Mouse (Mus musculus) CH12.LX (cell line): ENCODE measurements at regions not wholly inside any gene's neighbourhood (a gene's known extent, or its start where the extent isn't known, plus 50 kb on each side); places are given as distances from the start of the nearest gene placed in this dataset.

Experiments used
- DNase-seq: peaks from one replicate; pipeline ENCODE4 v3.0.0-alpha.2; 2013; ENCODE audit errors: extremely low read depth
- H3K27ac ChIP-seq: 2 replicates; pipeline ENCODE4 v1.5.1; 2012; ENCODE audit warnings: low read depth, mild to moderate bottlenecking, control low read depth, moderate library complexity; ENCODE audit not compliant: insufficient read depth
- H3K27me3 ChIP-seq: replicated peaks from 2 replicates; pipeline ENCODE3; 2012; ENCODE audit warnings: inconsistent platforms
- H3K36me3 ChIP-seq, 2 experiments: replicated peaks in 1 of 2; 2 replicates each; pipeline versions ENCODE3 to v1.6.1; 2012; ENCODE audit warnings: inconsistent platforms in 1 of 2, low read length in 1 of 2, mild to moderate bottlenecking in 1 of 2, mixed read lengths in 1 of 2, moderate library complexity in 1 of 2; ENCODE audit not compliant: control insufficient read depth in 1 of 2, insufficient read depth in 1 of 2
- H3K4me1 ChIP-seq, 2 experiments: 2 replicates each; pipeline ENCODE4 v1.6.1; 2012; ENCODE audit warnings: inconsistent platforms in 1 of 2, moderate library complexity in 1 of 2; ENCODE audit not compliant: insufficient read depth in 2 of 2, control insufficient read depth in 1 of 2
- H3K4me2 ChIP-seq: 2 replicates; pipeline ENCODE4 v1.6.1; 2012; ENCODE audit warnings: low read depth, mild to moderate bottlenecking, control low read depth; ENCODE audit not compliant: poor library complexity, insufficient read depth, severe bottlenecking
- H3K4me3 ChIP-seq, 3 experiments: fragments of 150-350 bp in 1 of 3; sonication (generic) in 1 of 3; replicated peaks in 1 of 3; 2 replicates each; pipeline versions ENCODE3 to v1.5.1; 2011 to 2012; ENCODE audit warnings: low read depth in 2 of 3, low read length in 2 of 3, mild to moderate bottlenecking in 2 of 3, moderate library complexity in 2 of 3, control low read depth in 1 of 3, improper control_type of control experiment in 1 of 3, inconsistent platforms in 1 of 3, mixed read lengths in 1 of 3; ENCODE audit not compliant: poor library complexity in 1 of 3
- H3K79me2 ChIP-seq: replicated peaks from 2 replicates; pipeline ENCODE4 v1.6.1; 2012; ENCODE audit warnings: mild to moderate bottlenecking, moderate library complexity; ENCODE audit not compliant: control insufficient read depth, poor library complexity, insufficient read depth, severe bottlenecking; ENCODE audit errors: extremely low read depth
- H3K9ac ChIP-seq: 2 replicates; pipeline ENCODE4 v1.6.1; 2012; ENCODE audit warnings: low read depth, mild to moderate bottlenecking, control low read depth, moderate library complexity; ENCODE audit not compliant: insufficient read depth
- H3K9me3 ChIP-seq: replicated peaks from 2 replicates; pipeline ENCODE3; 2012; ENCODE audit warnings: low read length, inconsistent platforms, mixed read lengths
- CHD1 ChIP-seq: IDR thresholded peaks from 2 replicates; pipeline ENCODE4 v1.6.1; 2012; ENCODE audit warnings: low read depth, low read length, improper control_type of control experiment, inconsistent platforms
- CTCF ChIP-seq, 2 experiments: IDR thresholded peaks in 1 of 2; conservative IDR thresholded peaks in 1 of 2; 2 replicates each; pipeline ENCODE4 v1.5.1; 2011 to 2012; ENCODE audit warnings: low read depth in 2 of 2, low read length in 2 of 2, improper control_type of control experiment in 1 of 2, inconsistent platforms in 1 of 2, mild to moderate bottlenecking in 1 of 2, moderate library complexity in 1 of 2
- ETS1 ChIP-seq: conservative IDR thresholded peaks from 2 replicates; pipeline ENCODE4 v1.6.1; 2012; ENCODE audit warnings: low read depth, mild to moderate bottlenecking, inconsistent platforms, low read length, improper control_type of control experiment, moderate library complexity
- GABPA ChIP-seq: IDR thresholded peaks from 2 replicates; pipeline ENCODE4 v1.6.1; 2012; ENCODE audit warnings: low read depth, low read length, improper control_type of control experiment, inconsistent platforms; ENCODE audit not compliant: insufficient replicate concordance
- HCFC1 ChIP-seq: IDR thresholded peaks from 2 replicates; pipeline ENCODE4 v1.6.1; 2012; ENCODE audit warnings: low read depth, mild to moderate bottlenecking, inconsistent platforms, low read length, improper control_type of control experiment
- IRF4 ChIP-seq: IDR thresholded peaks from 2 replicates; pipeline ENCODE4 v1.6.1; 2014; ENCODE audit warnings: low read depth, mild to moderate bottlenecking, inconsistent platforms, low read length, improper control_type of control experiment
- JUND ChIP-seq: conservative IDR thresholded peaks from 2 replicates; pipeline ENCODE4 v1.6.1; 2011; ENCODE audit warnings: low read depth, low read length, improper control_type of control experiment
- KAT2A ChIP-seq: IDR thresholded peaks from 2 replicates; pipeline ENCODE4 v1.6.1; 2012; ENCODE audit warnings: low read length, improper control_type of control experiment, inconsistent platforms; ENCODE audit not compliant: insufficient replicate concordance
- MYC ChIP-seq: IDR thresholded peaks from 2 replicates; pipeline ENCODE4 v1.6.1; 2011; ENCODE audit warnings: low read depth, mild to moderate bottlenecking, improper control_type of control experiment, low read length
- NELFE ChIP-seq: IDR thresholded peaks from 2 replicates; pipeline ENCODE4 v1.6.1; 2011; ENCODE audit warnings: low read depth, low read length, improper control_type of control experiment
- PAX5 ChIP-seq: IDR thresholded peaks from 2 replicates; pipeline ENCODE4 v1.6.1; 2012; ENCODE audit warnings: low read length, inconsistent platforms, mixed read lengths
- RCOR1 ChIP-seq: conservative IDR thresholded peaks from 2 replicates; pipeline ENCODE4 v1.6.1; 2012; ENCODE audit warnings: low read depth, mild to moderate bottlenecking, inconsistent platforms, low read length, improper control_type of control experiment
- TCF12 ChIP-seq: IDR thresholded peaks from 2 replicates; pipeline ENCODE4 v1.6.1; 2014; ENCODE audit warnings: low read depth, mild to moderate bottlenecking, inconsistent platforms, low read length, improper control_type of control experiment
- UBTF ChIP-seq: IDR thresholded peaks from 2 replicates; pipeline ENCODE4 v1.6.1; 2012; ENCODE audit warnings: low read depth, mild to moderate bottlenecking, inconsistent platforms, low read length, improper control_type of control experiment, moderate library complexity
- USF2 ChIP-seq: conservative IDR thresholded peaks from 2 replicates; pipeline ENCODE4 v1.6.1; 2011; ENCODE audit warnings: low read depth, low read length, improper control_type of control experiment
- ZC3H11A ChIP-seq: IDR thresholded peaks from 2 replicates; pipeline ENCODE4 v1.6.1; 2012; ENCODE audit warnings: low read depth, mild to moderate bottlenecking, inconsistent platforms, low read length, improper control_type of control experiment
- ZKSCAN1 ChIP-seq: IDR thresholded peaks from 2 replicates; pipeline ENCODE4 v1.6.1; 2012; ENCODE audit warnings: low read depth, inconsistent platforms, low read length, improper control_type of control experiment, borderline replicate concordance
- dilution Hi-C: fragments of 300-500 bp; cut with MboI; formaldehyde crosslinking; loops from 2 replicates; pipeline ENCODE4 v1.14.3; 2020; ENCODE audit warnings: low sequenced_read_pairs; ENCODE audit not compliant: extremely low pct_unique_long_range_greater_than_20kb, extremely low pct_ligation_motif_present
- in situ Hi-C: fragments of 300-500 bp; cut with MboI; formaldehyde crosslinking; loops from 3 replicates; pipeline ENCODE4 v1.14.3; 2019; ENCODE audit warnings: low sequenced_read_pairs, low pct_ligation_motif_present, low pct_unique_long_range_greater_than_20kb, mixed read lengths

DNA sequence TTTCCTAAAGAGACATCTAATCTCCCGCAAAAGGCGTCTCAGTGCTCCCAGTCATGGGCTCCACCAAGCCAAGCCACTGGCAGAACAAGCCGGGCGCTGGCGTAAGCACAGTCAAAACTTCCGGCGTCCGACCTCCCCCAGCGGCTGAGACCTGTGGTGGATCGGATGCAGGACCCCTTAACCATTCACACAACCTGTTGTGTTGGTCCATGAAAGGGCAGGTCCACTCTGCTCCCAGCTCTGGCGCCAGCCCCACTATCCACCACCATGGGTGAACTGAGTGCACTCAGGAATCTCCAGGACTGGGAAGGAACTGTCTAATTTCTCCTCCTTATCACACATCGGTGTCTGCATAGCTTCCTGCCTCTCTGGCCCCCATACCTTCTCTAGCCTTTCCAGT lies 94.8 kb upstream of the Fut8 start:
- TF ChIP-seq PAX5 (no peak), CTCF (conservative IDR thresholded peaks at IDR 0.05 in 1 of 2, IDR thresholded peaks at IDR 0.05 in 1 of 2; ENCODE audit: low read depth in 2 of 2, low read length in 2 of 2) (no peak), JUND (no peak), MYC (no peak), KAT2A (no peak), USF2 (no peak), HCFC1 (no peak), UBTF (no peak), CHD1 (no peak), NELFE (no peak), RCOR1 (no peak), TCF12 (no peak), ZKSCAN1 (no peak), GABPA (no peak), IRF4 (no peak), ETS1 (no peak), ZC3H11A (no peak)
- Histone ChIP-seq H3K9me3 (no peaks in the 10 kb centered on the region), H3K9ac (no peak overlapping the region), H3K27ac (peak overlapping the region; percentile 51), H3K4me1 (peaks cover 35 to 86% of the 10 kb centered on the region in 2 experiments), H3K4me2 (peak overlapping the region; percentile 31; the same call in 1 of the 2 replicates), H3K79me2 (no peaks in the 10 kb centered on the region), H3K4me3 (peak overlapping the region in 1 of 3 experiments; percentile 8), H3K36me3 (no peaks in the 10 kb centered on the region), H3K27me3 (no peaks in the 10 kb centered on the region)
- dilution Hi-C loops, result no loop called here
- DNase-seq, result no peak
- in situ Hi-C loops, result loop anchor here (10.0 kb wide), 1 partner anchor 92 kb away; the partner anchor contains the start of gene Fut8

GRCm38 (mm10) chr12:77142224-77142623 lies 95.7 kb upstream of the Fut8 start:
- Histone ChIP-seq H3K27me3 (no peaks in the 10 kb centered on the region), H3K79me2 (no peaks in the 10 kb centered on the region), H3K27ac (peak overlapping the region; percentile 67), H3K9me3 (no peaks in the 10 kb centered on the region), H3K4me2 (peak overlapping the region; percentile 67; the same call in 1 of the 2 replicates), H3K9ac (peak overlapping the region; percentile 5), H3K36me3 (no peaks in the 10 kb centered on the region), H3K4me1 (peaks cover 39 to 86% of the 10 kb centered on the region in 2 experiments), H3K4me3 (no peak overlapping the region)
- in situ Hi-C loops, result loop anchor here (10.0 kb wide), 1 partner anchor 93 kb away; the partner anchor contains the start of gene Fut8
- 0 out of 2 replicates have a peak, but pooled peaks have one; percentile 38 for TF ChIP-seq KAT2A
- TF ChIP-seq ZC3H11A, result no peak
- peak; percentile 66 for DNase-seq
- dilution Hi-C loops, result no loop called here
